Mouse (Mus musculus) olfactory bulb, adult 2 months (tissue): ENCODE results near the gene Scfd2.

Experiments used
- CTCF ChIP-seq: fragments of 200-500 bp; IDR thresholded peaks from 2 replicates; pipeline ENCODE4 v1.5.1; 2012; ENCODE audit warnings: low read depth, mild to moderate bottlenecking, low read length, moderate library complexity; ENCODE audit not compliant: insufficient read depth
- POLR2A ChIP-seq: fragments of 200-500 bp; IDR thresholded peaks from 2 replicates; pipeline ENCODE4 v1.6.1; 2012; ENCODE audit warnings: mild to moderate bottlenecking, low read depth, low read length, moderate library complexity; ENCODE audit not compliant: insufficient read depth

- no peak for TF ChIP-seq CTCF
- no peak for TF ChIP-seq POLR2A
Observed at GRCm38 (mm10) chr5:74300931-74301330, 230.6 kb downstream of the Scfd2 start.
